Mouse (Mus musculus) forebrain, embryonic 13.5 days (tissue): ENCODE measurements around the gene Stim1. TPM values are rescaled to one million over a fixed set of nuclear protein-coding genes. Genes with fewer than 3 reads are reported as not detected.
A peak's percentile ranks its signal among the peaks of the same experiment; 100 is the strongest.
"Not testable (repeated sequence)": the region's sequence is repeated elsewhere in the genome, so short reads cannot be mapped to it uniquely, and the experiment has no call there.

Source experiments
- ATAC-seq: fragments of 200-750 bp; cut with Nextera tagmentation; 2 replicates; pipeline ENCODE4 v1.8.0; 2017
- H3K27ac ChIP-seq: fragments of 300-500 bp; sonication (generic); 2 replicates; pipeline ENCODE4 v1.5.1; 2015; ENCODE audit warnings: inconsistent platforms, mild to moderate bottlenecking, moderate library complexity
- H3K27me3 ChIP-seq: fragments of 300-500 bp; sonication (generic); 2 replicates; pipeline ENCODE4 v1.6.1; 2015; ENCODE audit warnings: mild to moderate bottlenecking, inconsistent platforms
- H3K36me3 ChIP-seq: fragments of 300-500 bp; sonication (generic); 2 replicates; pipeline ENCODE4 v1.6.1; 2015; ENCODE audit warnings: mild to moderate bottlenecking, inconsistent platforms; ENCODE audit not compliant: poor library complexity, severe bottlenecking
- H3K4me1 ChIP-seq: fragments of 300-500 bp; sonication (generic); 2 replicates; pipeline ENCODE4 v1.6.1; 2015; ENCODE audit warnings: inconsistent platforms
- H3K4me2 ChIP-seq: fragments of 300-500 bp; sonication (generic); 2 replicates; pipeline ENCODE4 v1.6.1; 2015; ENCODE audit warnings: inconsistent platforms, mild to moderate bottlenecking, moderate library complexity
- H3K4me3 ChIP-seq: fragments of 300-500 bp; sonication (generic); 2 replicates; pipeline ENCODE4 v1.5.1; 2015; ENCODE audit warnings: mild to moderate bottlenecking, inconsistent platforms
- H3K9ac ChIP-seq: fragments of 300-500 bp; sonication (generic); 2 replicates; pipeline ENCODE4 v1.6.1; 2015; ENCODE audit warnings: mild to moderate bottlenecking, inconsistent platforms
- H3K9me3 ChIP-seq: fragments of 300-500 bp; sonication (generic); replicated peaks from 2 replicates; pipeline ENCODE4 v1.6.1; 2016; ENCODE audit warnings: inconsistent platforms
- WGBS: fragments of 180-500 bp; shearing (Covaris S2); methylation state at CpG from one replicate; pipeline ENCODE4 v1.1.7; 2015; 5-methylcytosine and 5-hydroxymethylcytosine counted together
- polyA plus RNA-seq: library from polyadenylated mRNA; unstranded; fragments of >200 nt; fragmentation: Nextera tagmentation; extraction: Ambion mirVana; gene quantifications from 2 replicates; pipeline ENCODE4 v1.2.1, GENCODE M21; 2015

The Stim1 gene
- polyA plus RNA-seq, 1 experiment from 2014 or later: 8.3 TPM

GRCm38 (mm10) chr7:102393898-102394297 is 126.3 kb downstream of the Stim1 start:
- Histone ChIP-seq H3K9me3 (no peaks in the 10 kb centered on the region), H3K4me3 (no peak overlapping the region), H3K4me1 (peaks cover 7% of the 10 kb centered on the region; the same call in 1 of the 2 replicates), H3K36me3 (no peaks in the 10 kb centered on the region), H3K27me3 (no peaks in the 10 kb centered on the region), H3K4me2 (no peak overlapping the region), H3K27ac (no peak overlapping the region), H3K9ac (no peak overlapping the region)
- no peak for ATAC-seq
- 92% methylated on average over 2 of the region's 2 CpGs for WGBS

GRCm38 (mm10) chr7:102395894-102396293 is 128.3 kb downstream of the Stim1 start:
- H3K4me3 ChIP-seq: no peak overlapping the region
- H3K27me3 ChIP-seq: no peaks in the 10 kb centered on the region
- peaks cover 8% of the 10 kb centered on the region; the same call in 1 of the 2 replicates for H3K4me1 ChIP-seq
- no peak overlapping the region for H3K9ac ChIP-seq
- no peak for ATAC-seq
- no peaks in the 10 kb centered on the region for H3K36me3 ChIP-seq
- no peaks in the 10 kb centered on the region for H3K9me3 ChIP-seq
- 81% methylated on average over 7 of the region's 7 CpGs for WGBS
- H3K4me2 ChIP-seq: no peak overlapping the region
- H3K27ac ChIP-seq: no peak overlapping the region

GRCm38 (mm10) chr7:102396331-102396730 is 128.7 kb downstream of the Stim1 start:
- Histone ChIP-seq H3K36me3 (no peaks in the 10 kb centered on the region), H3K9ac (no peak overlapping the region), H3K9me3 (no peaks in the 10 kb centered on the region), H3K27ac (no peak overlapping the region), H3K4me2 (no peak overlapping the region), H3K27me3 (no peaks in the 10 kb centered on the region), H3K4me3 (no peak overlapping the region), H3K4me1 (peaks cover 8% of the 10 kb centered on the region; the same call in 1 of the 2 replicates)
- ATAC-seq: no peak
- WGBS: 96% methylated on average over 3 of the region's 3 CpGs

- Histone ChIP-seq H3K4me2 (no peak overlapping the region), H3K27ac (no peak overlapping the region; the same call in 1 of the 2 replicates), H3K9ac (no peak overlapping the region), H3K4me3 (no peak overlapping the region), H3K4me1 (peaks cover 8% of the 10 kb centered on the region; the same call in 1 of the 2 replicates), H3K27me3 (no peaks in the 10 kb centered on the region), H3K9me3 (no peaks in the 10 kb centered on the region), H3K36me3 (no peaks in the 10 kb centered on the region)
- 9% methylated on average over 3 of the region's 3 CpGs for WGBS
- ATAC-seq: no peak
Observed at GRCm38 (mm10) chr7:102399180-102399731, 131.7 kb downstream of the Stim1 start.

- no peak for ATAC-seq
Observed at GRCm38 (mm10) chr7:102404118-102404517, 136.5 kb downstream of the Stim1 start.

GRCm38 (mm10) chr7:102407440-102407839 is 139.8 kb downstream of the Stim1 start:
- no peak overlapping the region for H3K27ac ChIP-seq
- no peaks in the 10 kb centered on the region for H3K9me3 ChIP-seq
- ATAC-seq: no peak
- H3K36me3 ChIP-seq: no peaks in the 10 kb centered on the region
- no peaks in the 10 kb centered on the region for H3K27me3 ChIP-seq
- H3K9ac ChIP-seq: no peak overlapping the region
- no peak overlapping the region for H3K4me2 ChIP-seq
- no peaks in the 10 kb centered on the region for H3K4me1 ChIP-seq
- no peak overlapping the region for H3K4me3 ChIP-seq

More at GRCm38 (mm10) chr7:102404118-102404517, 136.5 kb downstream of the Stim1 start:
- H3K9me3 ChIP-seq: no peaks in the 10 kb centered on the region
- WGBS: 89% methylated on average over 2 of the region's 2 CpGs
- peaks cover 3% of the 10 kb centered on the region; the same call in 1 of the 2 replicates for H3K4me1 ChIP-seq
- no peaks in the 10 kb centered on the region for H3K27me3 ChIP-seq
- no peak overlapping the region for H3K9ac ChIP-seq
- no peak overlapping the region for H3K27ac ChIP-seq
- no peak overlapping the region for H3K4me2 ChIP-seq
- H3K36me3 ChIP-seq: no peaks in the 10 kb centered on the region
- no peak overlapping the region for H3K4me3 ChIP-seq

- H3K27ac ChIP-seq, H3K4me1 ChIP-seq, H3K9ac ChIP-seq, H3K4me3 ChIP-seq, ATAC-seq, H3K27me3 ChIP-seq, H3K36me3 ChIP-seq, H3K4me2 ChIP-seq, H3K9me3 ChIP-seq: not testable (repeated sequence)
- 89% methylated on average over 9 of the region's 9 CpGs for WGBS
Observed at GRCm38 (mm10) chr7:102415272-102415671, 147.7 kb downstream of the Stim1 start.

- no peaks in the 10 kb centered on the region for H3K36me3 ChIP-seq
- 32% methylated on average over 6 of the region's 6 CpGs for WGBS
- no peaks in the 10 kb centered on the region for H3K4me1 ChIP-seq
- no peak overlapping the region for H3K27ac ChIP-seq
- H3K4me3 ChIP-seq: no peak overlapping the region
- no peaks in the 10 kb centered on the region for H3K27me3 ChIP-seq
- ATAC-seq: no peak
- no peaks in the 10 kb centered on the region for H3K9me3 ChIP-seq
- H3K4me2 ChIP-seq: no peak overlapping the region
- no peak overlapping the region for H3K9ac ChIP-seq
Observed at GRCm38 (mm10) chr7:102415841-102416240, 148.2 kb downstream of the Stim1 start.

GRCm38 (mm10) chr7:102417398-102417797 is 149.8 kb downstream of the Stim1 start:
- WGBS: 9% methylated on average over 4 of the region's 4 CpGs
- no peak overlapping the region for H3K4me3 ChIP-seq
- H3K9me3 ChIP-seq: no peaks in the 10 kb centered on the region
- no peaks in the 10 kb centered on the region for H3K27me3 ChIP-seq
- peak; percentile 78 for ATAC-seq
- H3K27ac ChIP-seq: no peak overlapping the region
- H3K36me3 ChIP-seq: no peaks in the 10 kb centered on the region
- H3K4me1 ChIP-seq: no peaks in the 10 kb centered on the region
- H3K9ac ChIP-seq: no peak overlapping the region
- H3K4me2 ChIP-seq: no peak overlapping the region

GRCm38 (mm10) chr7:102422036-102422435 is 154.4 kb downstream of the Stim1 start:
- Histone ChIP-seq H3K27me3 (no peaks in the 10 kb centered on the region), H3K27ac (no peak overlapping the region), H3K9ac (no peak overlapping the region; the same call in 1 of the 2 replicates), H3K9me3 (no peaks in the 10 kb centered on the region), H3K36me3 (no peaks in the 10 kb centered on the region), H3K4me3 (no peak overlapping the region), H3K4me1 (no peaks in the 10 kb centered on the region), H3K4me2 (no peak overlapping the region)
- ATAC-seq: no peak
- 95% methylated on average over 2 of the region's 2 CpGs for WGBS

GRCm38 (mm10) chr7:102425933-102426685 is 158.5 kb downstream of the Stim1 start:
- no peaks in the 10 kb centered on the region for H3K4me1 ChIP-seq
- no peak overlapping the region for H3K9ac ChIP-seq
- no peaks in the 10 kb centered on the region for H3K9me3 ChIP-seq
- no peak for ATAC-seq
- WGBS: 52% methylated on average over 6 of the region's 6 CpGs
- H3K36me3 ChIP-seq: no peaks in the 10 kb centered on the region; the same call in 1 of the 2 replicates
- H3K4me2 ChIP-seq: no peak overlapping the region
- no peaks in the 10 kb centered on the region for H3K27me3 ChIP-seq
- no peak overlapping the region for H3K27ac ChIP-seq
- no peak overlapping the region for H3K4me3 ChIP-seq

GRCm38 (mm10) chr7:102434344-102434743 is 166.7 kb downstream of the Stim1 start:
- ATAC-seq: no peak

More at GRCm38 (mm10) chr7:102434344-102434743, 166.7 kb downstream of the Stim1 start:
- H3K36me3 ChIP-seq: no peaks in the 10 kb centered on the region; the same call in 1 of the 2 replicates
- H3K9ac ChIP-seq: no peak overlapping the region
- 85% methylated on average over 2 of the region's 2 CpGs for WGBS
- no peaks in the 10 kb centered on the region for H3K4me1 ChIP-seq
- H3K9me3 ChIP-seq: no peaks in the 10 kb centered on the region
- no peak overlapping the region for H3K4me2 ChIP-seq
- peaks cover 3% of the 10 kb centered on the region; the same call in 1 of the 2 replicates for H3K27me3 ChIP-seq
- no peak overlapping the region for H3K27ac ChIP-seq
- no peak overlapping the region for H3K4me3 ChIP-seq
